Mouse (Mus musculus) E14TG2a.4 (cell line): ENCODE results near the gene Cacng2.

Source experiments
- CTCF ChIP-seq: conservative IDR thresholded peaks from 2 replicates; pipeline ENCODE4 v1.5.1; 2014; ENCODE audit warnings: low read length
- NANOG ChIP-seq: IDR thresholded peaks from 2 replicates; pipeline ENCODE4 v1.6.1; 2014; ENCODE audit warnings: borderline replicate concordance, low read length, mixed read lengths
- POU5F1 ChIP-seq: IDR thresholded peaks from 2 replicates; pipeline ENCODE4 v1.6.1; 2014; ENCODE audit warnings: low read length, borderline replicate concordance

DNA sequence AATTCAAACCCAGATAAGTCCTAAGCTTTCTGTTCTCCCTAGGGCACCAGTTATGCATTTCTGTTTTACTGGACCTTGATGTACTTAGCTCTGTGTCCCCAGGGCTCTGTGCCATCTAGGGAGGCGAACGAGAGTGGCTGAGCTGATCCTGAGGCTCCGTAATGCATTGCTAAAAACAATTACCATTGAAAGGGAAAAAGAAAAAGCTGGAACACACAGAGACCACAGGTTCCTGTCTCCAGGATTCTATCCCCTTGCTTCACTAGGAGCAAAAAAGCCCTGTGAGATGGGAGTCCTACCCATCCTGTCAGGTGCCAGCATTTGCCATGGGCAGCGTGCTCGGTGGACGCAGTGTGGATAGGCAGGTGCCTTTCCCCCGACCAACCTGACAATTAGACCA lies 38.4 kb downstream of the Cacng2 start:
- TF ChIP-seq CTCF = no peak
- no peak for TF ChIP-seq NANOG
- TF ChIP-seq POU5F1 = no peak
